Mouse (Mus musculus) stomach, adult 2 months (tissue): ENCODE results near the gene Nbeal2. TPM values are rescaled to one million over a fixed set of nuclear protein-coding genes. Genes with fewer than 3 reads are reported as not detected.

Experiments
- polyA plus RNA-seq: library from polyadenylated mRNA; depleted of rRNA; stranded (reverse); fragments of >200 nt; gene quantifications from 2 replicates; pipeline ENCODE4 v1.2.3, GENCODE M21; 2012; rRNA removed

Nbeal2 gene
- 62.6 and 63.2 TPM in 2 replicates for polyA plus RNA-seq

GRCm38 (mm10) chr9:110653655-110654461 lies at the start of gene Nbeal2:
Nbeal2 (minus strand) TSS chr9:110654161.

GRCm38 (mm10) chr9:110656249-110657221 lies 2.6 kb upstream of the Nbeal2 start, which contains the start of gene Ccdc12:
Ccdc12 (plus strand) TSS chr9:110656503.

GRCm38 (mm10) chr9:110624361-110625166 lies 29.4 kb downstream of the Nbeal2 start, which contains the start of gene Nradd:
Nradd (minus strand) TSS chr9:110624452.

Other genes starting within 250 kb of the Nbeal2 start
- 34.9 and 36.8 TPM in 2 replicates for gene Ptpn23, start 245.9 kb downstream of the Nbeal2 start, polyA plus RNA-seq
- 0.21 TPM in 1 of 2 replicates, not detected in the other for gene Ngp, start 234.4 kb downstream of the Nbeal2 start, polyA plus RNA-seq
- 6.8 TPM in 2 replicates for gene Klhl18, start 177.5 kb downstream of the Nbeal2 start, polyA plus RNA-seq
- gene Kif9, start 177.2 kb downstream of the Nbeal2 start, polyA plus RNA-seq: 0.26 and 0.32 TPM in 2 replicates
- gene Setd2, start 121.6 kb downstream of the Nbeal2 start, polyA plus RNA-seq: 9.4 and 11.4 TPM in 2 replicates
- gene Nradd, start 29.7 kb downstream of the Nbeal2 start, polyA plus RNA-seq: 8.0 and 8.9 TPM in 2 replicates
- gene Ccdc12, start 2.3 kb upstream of the Nbeal2 start, polyA plus RNA-seq: 50.0 and 53.6 TPM in 2 replicates
- gene Myl3, start 87.7 kb upstream of the Nbeal2 start, polyA plus RNA-seq: 27.2 and 38.0 TPM in 2 replicates
- gene Pth1r, start 93.0 kb upstream of the Nbeal2 start, polyA plus RNA-seq: 9.0 and 13.0 TPM in 2 replicates
- not detected in 2 replicates for gene Prss42, start 144.0 kb upstream of the Nbeal2 start, polyA plus RNA-seq
- not detected in 2 replicates for gene Prss44, start 159.8 kb upstream of the Nbeal2 start, polyA plus RNA-seq
- gene Prss43, start 172.5 kb upstream of the Nbeal2 start, polyA plus RNA-seq: not detected in 2 replicates
- gene Prss45, start 180.4 kb upstream of the Nbeal2 start, polyA plus RNA-seq: not detected in 2 replicates
- gene Prss46, start 190.3 kb upstream of the Nbeal2 start, polyA plus RNA-seq: 0.05 TPM in 1 of 2 replicates, not detected in the other
- not detected in 2 replicates for gene Prss50, start 203.8 kb upstream of the Nbeal2 start, polyA plus RNA-seq
- gene Als2cl, start 225.7 kb upstream of the Nbeal2 start, polyA plus RNA-seq: 28.8 and 29.6 TPM in 2 replicates
- 0.93 and 0.97 TPM in 2 replicates for gene Tmie, start 226.0 kb upstream of the Nbeal2 start, polyA plus RNA-seq